Mouse (Mus musculus): ENCODE data around the gene Lst1. TPM values are rescaled to one million over a fixed set of nuclear protein-coding genes. Genes with fewer than 3 reads are reported as not detected.

The Lst1 gene
- polyA plus RNA-seq, 1 experiment from 2014 or later: 7.6 TPM

DNA sequence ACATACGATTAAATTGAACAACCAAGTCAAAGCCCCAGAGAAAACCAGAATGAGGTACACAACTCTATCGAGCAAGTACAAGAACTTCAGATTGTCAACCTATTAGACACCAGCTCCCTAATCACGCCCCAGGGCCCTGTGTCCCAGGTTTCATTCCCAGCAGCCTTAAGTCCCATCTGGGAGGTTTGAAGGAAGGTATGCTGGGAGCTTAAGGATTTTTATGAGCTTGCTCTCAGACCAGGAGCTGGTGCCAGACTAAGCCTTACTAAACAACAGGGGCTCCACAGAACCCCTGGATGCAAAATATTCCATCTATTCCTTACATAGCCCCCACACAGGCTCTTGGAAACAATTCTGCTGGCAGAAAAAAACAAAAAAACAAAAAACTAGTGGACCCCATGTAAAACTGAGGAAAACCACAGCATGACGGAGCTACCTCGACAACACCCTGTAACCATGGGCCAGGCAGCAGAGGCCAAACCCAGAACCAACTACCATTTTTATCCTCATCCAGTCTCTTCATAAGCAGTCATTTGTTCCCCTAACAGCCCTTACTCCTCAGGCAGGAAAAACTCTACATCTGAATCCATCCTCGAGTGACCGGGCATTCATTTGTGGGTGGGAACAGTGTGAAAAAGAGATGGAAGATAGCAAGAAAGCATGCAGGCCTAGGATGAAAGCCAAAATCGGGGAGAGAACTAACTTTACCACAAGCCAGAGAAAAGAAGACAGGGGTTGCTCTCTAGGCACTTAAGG lies 24.7 kb downstream of the Lst1 start:
- Histone ChIP-seq H3K4me3 (peak overlapping the region; percentile 97), H3K4me2 (peak overlapping the region; percentile 89), H3K4me1 (peaks cover 40% of the 10 kb centered on the region), H3K27me3 (replicated peaks) (no peaks in the 10 kb centered on the region), H3K27ac (peak overlapping the region; percentile 98), H3K9ac (peak overlapping the region; percentile 100), H3K9me3 (no peaks in the 10 kb centered on the region), H3K36me3 (replicated peaks) (peaks cover 33% of the 10 kb centered on the region)
- 10% methylated on average over 8 of the region's 8 CpGs for WGBS
- no peak for ATAC-seq (replicated peaks)

GRCm38 (mm10) chr17:35162730-35163129 lies 25.5 kb downstream of the Lst1 start:
- no peak for ATAC-seq (replicated peaks)
- peak overlapping the region; percentile 98; the same call in 1 of the 2 replicates for H3K27ac ChIP-seq
- peaks cover 41% of the 10 kb centered on the region for H3K36me3 ChIP-seq (replicated peaks)
- peak overlapping the region; percentile 100 for H3K9ac ChIP-seq
- peaks cover 40% of the 10 kb centered on the region for H3K4me1 ChIP-seq
- peak overlapping the region; percentile 89 for H3K4me2 ChIP-seq
- no peaks in the 10 kb centered on the region for H3K27me3 ChIP-seq (replicated peaks)
- 36% methylated on average over 12 of the region's 12 CpGs for WGBS
- peak overlapping the region; percentile 97 for H3K4me3 ChIP-seq
- no peaks in the 10 kb centered on the region for H3K9me3 ChIP-seq

- H3K4me3 ChIP-seq: peak overlapping the region; percentile 97
- no peak for ATAC-seq (replicated peaks)
- peak overlapping the region; percentile 89 for H3K4me2 ChIP-seq
- WGBS: 64% methylated on average over 14 of the region's 14 CpGs
- H3K27ac ChIP-seq: no peak overlapping the region
- peaks cover 47% of the 10 kb centered on the region for H3K36me3 ChIP-seq (replicated peaks)
- H3K27me3 ChIP-seq (replicated peaks): no peaks in the 10 kb centered on the region
- H3K4me1 ChIP-seq: peaks cover 40% of the 10 kb centered on the region
- no peaks in the 10 kb centered on the region for H3K9me3 ChIP-seq
- H3K9ac ChIP-seq: peak overlapping the region; percentile 100; the same call in 1 of the 2 replicates
Observed at GRCm38 (mm10) chr17:35162121-35162520, 26.1 kb downstream of the Lst1 start.

DNA sequence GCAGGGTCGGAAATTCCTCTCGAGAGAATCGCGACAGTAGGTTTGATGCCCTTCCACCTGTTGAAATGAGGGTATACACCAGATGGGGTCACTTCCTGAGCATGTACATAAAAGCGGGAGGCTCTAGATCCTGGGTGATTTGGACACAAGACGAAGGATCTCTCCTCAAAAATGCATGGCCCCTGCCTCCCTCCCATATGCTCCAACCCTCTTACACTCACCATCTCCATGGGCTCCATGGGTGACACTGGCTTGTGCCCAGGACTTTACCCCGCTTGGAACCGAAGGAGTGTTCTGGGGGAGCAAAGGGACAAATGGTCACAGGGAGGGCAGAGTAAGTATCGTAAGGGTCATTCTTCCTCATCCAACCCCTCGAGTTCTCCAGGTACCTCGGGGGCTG lies 26.8 kb downstream of the Lst1 start:
- H3K4me1 ChIP-seq: peaks cover 34% of the 10 kb centered on the region
- no peak overlapping the region for H3K4me3 ChIP-seq
- no peaks in the 10 kb centered on the region for H3K27me3 ChIP-seq (replicated peaks)
- peaks cover 54% of the 10 kb centered on the region for H3K36me3 ChIP-seq (replicated peaks)
- no peak overlapping the region for H3K9ac ChIP-seq
- no peak overlapping the region for H3K27ac ChIP-seq
- ATAC-seq (replicated peaks): no peak
- 0 out of 2 replicates have a peak overlapping the region, but pooled peaks have one; percentile 89 for H3K4me2 ChIP-seq
- no peaks in the 10 kb centered on the region for H3K9me3 ChIP-seq
- 86% methylated on average over 11 of the region's 11 CpGs for WGBS

DNA sequence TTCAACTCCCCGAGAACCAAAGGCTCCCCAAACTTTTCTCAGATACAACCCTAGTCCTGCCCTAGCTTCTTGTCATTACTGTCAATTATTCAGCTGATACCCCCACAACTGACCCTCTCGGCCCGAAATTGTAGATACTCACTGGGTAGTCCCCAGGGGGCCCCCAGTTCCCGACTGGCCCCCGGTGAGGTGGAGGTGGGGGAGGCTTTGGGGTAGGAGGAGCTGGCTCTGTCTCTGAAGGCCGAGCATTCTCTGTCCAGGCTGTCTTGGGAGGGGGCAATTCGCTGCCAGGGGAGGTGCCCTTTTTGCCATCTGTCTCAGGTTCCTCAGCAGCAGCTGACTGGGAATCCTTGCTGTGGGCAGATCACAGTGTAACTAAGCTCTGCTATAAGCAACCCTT lies 28.6 kb downstream of the Lst1 start:
- WGBS: 84% methylated on average over 7 of the region's 7 CpGs
- no peak overlapping the region for H3K4me2 ChIP-seq
- peaks cover 26% of the 10 kb centered on the region for H3K4me1 ChIP-seq
- H3K9me3 ChIP-seq: no peaks in the 10 kb centered on the region
- no peak overlapping the region for H3K27ac ChIP-seq
- H3K9ac ChIP-seq: no peak overlapping the region
- no peaks in the 10 kb centered on the region for H3K27me3 ChIP-seq (replicated peaks)
- peaks cover 72% of the 10 kb centered on the region for H3K36me3 ChIP-seq (replicated peaks)
- ATAC-seq (replicated peaks): no peak
- H3K4me3 ChIP-seq: no peak overlapping the region

DNA sequence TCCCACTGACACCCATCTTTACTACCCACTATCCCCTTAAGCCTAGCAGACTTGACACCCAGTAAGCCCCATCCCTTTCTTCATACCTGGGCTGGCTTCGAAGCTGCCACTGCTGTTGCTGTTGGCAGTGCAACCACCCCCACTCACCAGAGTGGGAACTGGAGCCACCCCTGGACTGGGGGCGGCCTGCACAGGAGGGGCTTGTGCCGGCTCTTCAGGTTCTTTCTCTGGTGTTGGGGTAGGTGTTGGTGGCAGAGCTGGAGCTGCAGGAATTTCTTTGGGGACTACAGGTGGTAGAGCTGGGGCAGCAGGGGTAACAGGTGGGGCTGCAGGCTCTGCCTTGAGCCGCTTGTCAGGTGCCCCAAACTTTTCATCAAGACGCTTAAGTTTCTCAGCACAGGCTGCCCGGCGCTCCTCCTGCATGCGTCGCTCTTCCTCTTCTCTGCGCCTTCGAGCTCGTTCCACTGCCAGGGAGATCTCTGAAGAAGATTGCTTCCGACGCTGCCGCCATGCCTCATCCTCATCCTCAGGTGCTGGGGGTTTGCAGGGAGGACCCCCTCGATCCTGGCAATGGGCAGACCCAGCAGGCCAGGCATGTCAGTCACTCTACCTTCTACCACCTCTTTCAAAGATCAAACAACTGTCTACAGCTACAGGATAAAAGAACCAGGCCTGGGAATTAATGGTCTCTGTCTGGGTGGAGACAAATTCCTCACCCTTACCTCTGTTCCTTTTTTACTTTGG lies 29.2 kb downstream of the Lst1 start:
- WGBS: 96% methylated on average over 16 of the region's 16 CpGs
- no peaks in the 10 kb centered on the region for H3K9me3 ChIP-seq

GRCm38 (mm10) chr17:35157661-35158175 lies 30.5 kb downstream of the Lst1 start:
- Histone ChIP-seq H3K4me3 (no peak overlapping the region), H3K27ac (no peak overlapping the region), H3K27me3 (replicated peaks) (no peaks in the 10 kb centered on the region), H3K4me1 (peaks cover 17% of the 10 kb centered on the region), H3K9me3 (no peaks in the 10 kb centered on the region), H3K4me2 (no peak overlapping the region), H3K9ac (no peak overlapping the region), H3K36me3 (replicated peaks) (peaks cover 91% of the 10 kb centered on the region)
- no peak for ATAC-seq (replicated peaks)
- WGBS: 95% methylated on average over 8 of the region's 8 CpGs

More for the DNA sequence above, 29.2 kb downstream of the Lst1 start:
- no peak overlapping the region for H3K4me2 ChIP-seq
- no peak for ATAC-seq (replicated peaks)
- no peaks in the 10 kb centered on the region for H3K27me3 ChIP-seq (replicated peaks)
- peaks cover 26% of the 10 kb centered on the region for H3K4me1 ChIP-seq
- peaks cover 78% of the 10 kb centered on the region for H3K36me3 ChIP-seq (replicated peaks)
- H3K4me3 ChIP-seq: no peak overlapping the region
- H3K27ac ChIP-seq: no peak overlapping the region
- H3K9ac ChIP-seq: no peak overlapping the region

- H3K36me3 ChIP-seq (replicated peaks): peaks cover 95% of the 10 kb centered on the region
- 94% methylated on average over 8 of the region's 8 CpGs for WGBS
- no peak overlapping the region for H3K9ac ChIP-seq
- H3K9me3 ChIP-seq: no peaks in the 10 kb centered on the region
- no peak for ATAC-seq (replicated peaks)
- no peak overlapping the region for H3K4me2 ChIP-seq
- H3K27me3 ChIP-seq (replicated peaks): no peaks in the 10 kb centered on the region
- no peak overlapping the region for H3K4me3 ChIP-seq
- no peak overlapping the region for H3K27ac ChIP-seq
- H3K4me1 ChIP-seq: peaks cover 12% of the 10 kb centered on the region
Observed at GRCm38 (mm10) chr17:35157254-35157653, 31.0 kb downstream of the Lst1 start.

GRCm38 (mm10) chr17:35156461-35157200 lies 31.6 kb downstream of the Lst1 start:
- H3K27me3 ChIP-seq (replicated peaks): no peaks in the 10 kb centered on the region
- 93% methylated on average over 33 of the region's 33 CpGs for WGBS
- peaks cover 6% of the 10 kb centered on the region for H3K4me1 ChIP-seq
- H3K27ac ChIP-seq: no peak overlapping the region
- H3K4me3 ChIP-seq: no peak overlapping the region
- H3K9me3 ChIP-seq: no peaks in the 10 kb centered on the region
- ATAC-seq (replicated peaks): no peak
- no peak overlapping the region for H3K4me2 ChIP-seq
- H3K36me3 ChIP-seq (replicated peaks): peaks cover 98% of the 10 kb centered on the region
- H3K9ac ChIP-seq: no peak overlapping the region

- Histone ChIP-seq H3K4me2 (no peak overlapping the region), H3K27me3 (replicated peaks) (no peaks in the 10 kb centered on the region), H3K27ac (no peak overlapping the region), H3K9ac (no peak overlapping the region), H3K4me3 (no peak overlapping the region), H3K4me1 (no peaks in the 10 kb centered on the region), H3K9me3 (no peaks in the 10 kb centered on the region), H3K36me3 (replicated peaks) (peaks cover 95% of the 10 kb centered on the region)
- 93% methylated on average over 12 of the region's 12 CpGs for WGBS
- ATAC-seq (replicated peaks): no peak
Observed at GRCm38 (mm10) chr17:35155451-35155850, 32.8 kb downstream of the Lst1 start.

DNA sequence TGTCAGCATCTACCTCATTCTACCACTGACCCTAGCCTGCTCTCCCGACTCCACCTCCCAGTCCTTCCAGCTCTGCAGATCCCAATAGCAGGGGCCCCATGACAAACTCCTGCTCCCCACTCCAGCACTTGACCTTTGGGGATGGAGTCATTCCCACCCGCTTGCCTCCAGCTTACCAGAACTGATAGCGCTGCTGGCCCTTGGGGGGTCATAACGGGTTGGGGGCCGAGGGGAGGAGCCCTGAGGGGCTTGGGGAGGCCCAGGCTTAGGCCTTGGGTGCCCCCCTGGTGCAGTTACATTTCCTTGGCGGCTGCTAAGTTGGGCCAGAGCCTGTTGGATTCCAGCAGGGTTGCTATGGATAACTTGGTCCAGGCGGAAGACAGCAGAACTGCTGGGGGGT lies 33.6 kb downstream of the Lst1 start:
- Histone ChIP-seq H3K27ac (no peak overlapping the region), H3K4me1 (no peaks in the 10 kb centered on the region), H3K36me3 (replicated peaks) (peaks cover 97% of the 10 kb centered on the region), H3K9me3 (no peaks in the 10 kb centered on the region), H3K4me3 (no peak overlapping the region), H3K27me3 (replicated peaks) (no peaks in the 10 kb centered on the region), H3K9ac (no peak overlapping the region), H3K4me2 (no peak overlapping the region)
- ATAC-seq (replicated peaks): no peak
- WGBS: 72% methylated on average over 7 of the region's 7 CpGs

GRCm38 (mm10) chr17:35153931-35154330 lies 34.3 kb downstream of the Lst1 start:
- H3K4me2 ChIP-seq: no peak overlapping the region
- no peak for ATAC-seq (replicated peaks)
- no peaks in the 10 kb centered on the region for H3K9me3 ChIP-seq
- H3K9ac ChIP-seq: no peak overlapping the region
- H3K4me1 ChIP-seq: no peaks in the 10 kb centered on the region
- H3K27ac ChIP-seq: no peak overlapping the region
- WGBS: 90% methylated on average over 4 of the region's 4 CpGs
- no peak overlapping the region for H3K4me3 ChIP-seq
- peaks cover 97% of the 10 kb centered on the region for H3K36me3 ChIP-seq (replicated peaks)
- H3K27me3 ChIP-seq (replicated peaks): no peaks in the 10 kb centered on the region

All from midbrain, embryonic 15.5 days (tissue).